9 mouse cellular contexts compared by ENCODE assay signal in genomic region chr1:169422408-169422807, GRCm38 (mm10).
DNase-seq lines count a peak whose midpoint lies in the region; ATAC-seq and TF ChIP-seq lines count a peak whose summit lies in the region.
"Had no signal": no experiment of that assay in that cellular context is flagged by ENCODE, and none has a peak within 500 bp of the region (broad histone marks: within the 10 kb centered on the region; RNA-seq: fewer than 3 reads in every experiment).

No protein-coding gene starts in this region.

- no peak for ATAC-seq in liver, postnatal 0 days
- ATAC-seq in granulocyte monocyte progenitor cell, adult 5-6 weeks (replicated peaks; ENCODE audit: poor library complexity, severe bottlenecking) = no peak

- H3K4me2 ChIP-seq in liver, postnatal 0 days (ENCODE audit: low read depth, low read length) = no peak overlapping the region

- TF ChIP-seq EP300 in liver, postnatal 0 days (IDR thresholded peaks at IDR 0.05; ENCODE audit: low read depth) = no peak

- H3K27ac ChIP-seq in liver, postnatal 0 days (ENCODE audit: low read depth) = no peak overlapping the region
- H3K27ac ChIP-seq: macrophage had no signal

- no peak overlapping the region for H3K4me3 ChIP-seq in liver, postnatal 0 days (ENCODE audit: low read depth, low read length)

- 59% methylated on average over 3 of the region's 3 CpGs for WGBS in liver, postnatal 0 days (ENCODE audit: insufficient replicate concordance)

- no peaks in the 10 kb centered on the region for H3K27me3 ChIP-seq in liver, postnatal 0 days (ENCODE audit: insufficient read depth, low read length)

- no peak overlapping the region for H3K9ac ChIP-seq in liver, postnatal 0 days (replicated peaks)

- TF ChIP-seq CTCF in liver, postnatal 0 days (IDR thresholded peaks at IDR 0.05; ENCODE audit: low read depth) = no peak

- no peaks in the 10 kb centered on the region for H3K9me3 ChIP-seq in liver, postnatal 0 days (ENCODE audit: low read length)

- no peaks in the 10 kb centered on the region for H3K4me1 ChIP-seq in liver, postnatal 0 days (ENCODE audit: insufficient read depth)

- peak; percentile 19 for DNase-seq in cerebellum, adult 11-12 months
- DNase-seq in cerebellum, adult 9-11 months = peak; percentile 33
- peak; percentile 50 to 78 for DNase-seq in layer of hippocampus, adult 18-20 months (ENCODE audit: low spot score in 2 of 2)
- DNase-seq in left cerebral cortex, postnatal 36 days (ENCODE audit: low spot score in 2 of 2) = peak; percentile 72 to 74
- no peak for DNase-seq in liver, postnatal 0 days
- DNase-seq in retina, postnatal 1 day = no peak
- DNase-seq: kidney, adult 9 months had no signal

- H3K36me3 ChIP-seq in liver, postnatal 0 days (replicated peaks; ENCODE audit: insufficient read depth, low read length) = no peaks in the 10 kb centered on the region

- intact Hi-C loops in left cerebral cortex, postnatal 36 days (cut with DNase I) = loop anchor here (10.0 kb wide), 1 partner anchor 268 kb away; no protein-coding TSS in a partner anchor

Comparison
In these comparisons a context has a peak if more than half of its experiments do, and no peak if none do; other contexts are left out.
1. DNase-seq: peak in cerebellum, adult 11-12 months (single experiment), cerebellum, adult 9-11 months (single experiment), layer of hippocampus, adult 18-20 months (2 of 2) and left cerebral cortex, postnatal 36 days (2 of 2); none in liver, postnatal 0 days (single experiment) and retina, postnatal 1 day (single experiment).